Mouse (Mus musculus): Measurements from ENCODE around the gene Vmn2r79. TPM values are rescaled to one million over a fixed set of nuclear protein-coding genes. Genes with fewer than 3 reads are reported as not detected.

The Vmn2r79 gene
- 0.03 TPM in 1 of 2 replicates, not detected in the other for polyA plus RNA-seq (2021; fragmentation: Nextera tagmentation)
- long read RNA-seq, experiment 1: 0 reads
- long read RNA-seq, experiment 2: 0 reads

DNA sequence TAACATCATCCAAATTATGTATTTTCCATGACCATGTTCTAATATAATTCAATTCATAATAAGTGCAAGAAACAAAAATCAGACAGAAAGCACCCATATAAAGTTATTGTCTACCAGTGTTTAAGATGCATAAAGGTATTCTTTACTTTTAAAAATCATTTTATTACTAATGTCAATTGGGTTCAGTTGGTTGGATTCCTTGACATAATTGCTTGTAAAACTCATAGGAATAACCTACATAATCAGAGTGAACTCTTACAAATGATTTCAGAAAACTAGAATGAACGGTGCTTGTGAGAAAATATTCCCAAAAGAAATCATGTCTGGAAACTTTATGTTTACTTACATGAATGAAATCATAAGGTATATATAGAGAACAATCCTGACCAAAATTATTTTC, at the start of gene Vmn2r79:
TSS of gene Vmn2r79 (plus strand) at position 301 of the 400 bp plus-strand sequence.

Other genes starting within 250 kb of the Vmn2r79 start
- 2.2 and 3.0 TPM in 2 replicates for gene Folh1, start 220.2 kb upstream of the Vmn2r79 start, polyA plus RNA-seq (2021; fragmentation: Nextera tagmentation)
- not detected in 2 replicates for gene Vmn2r77, start 201.1 kb upstream of the Vmn2r79 start, polyA plus RNA-seq (2021; fragmentation: Nextera tagmentation)
- gene Vmn2r78, start 81.0 kb upstream of the Vmn2r79 start, polyA plus RNA-seq (2021; fragmentation: Nextera tagmentation): not detected in 2 replicates
- 0.10 TPM in 1 of 2 replicates, not detected in the other for gene Nox4, start 250.0 kb downstream of the Vmn2r79 start, polyA plus RNA-seq (2021; fragmentation: Nextera tagmentation)

Data from left cerebral cortex, adult 6 months (tissue).